In genomic region chr15:102963671-102964640, GRCm38 (mm10) we compare ENCODE assay signal across 11 mouse cellular contexts. TPM values are rescaled to one million over a fixed set of nuclear protein-coding genes. Genes with fewer than 3 reads are reported as not detected.
DNase-seq lines count a peak whose midpoint lies in the region; ATAC-seq and TF ChIP-seq lines count a peak whose summit lies in the region.
"Had no signal": no experiment of that assay in that cellular context is flagged by ENCODE, and none has a peak within 500 bp of the region (broad histone marks: within the 10 kb centered on the region; RNA-seq: fewer than 3 reads in every experiment).

No protein-coding gene starts in this region.

- peaks cover 98% of the 10 kb centered on the region for H3K27me3 ChIP-seq in heart, postnatal 0 days (ENCODE audit: control insufficient read depth, insufficient read depth, low read length)
- peaks cover 100% of the 10 kb centered on the region for H3K27me3 ChIP-seq in heart, embryonic 10.5 days (ENCODE audit: insufficient read depth, poor library complexity, severe bottlenecking)
- H3K27me3 ChIP-seq in G1E (ENCODE audit: insufficient read depth, low read length) = peaks cover 87% of the 10 kb centered on the region

- 0 out of 2 replicates have a peak overlapping the region, but pooled peaks have one; percentile 1 for H3K4me3 ChIP-seq in heart, postnatal 0 days (ENCODE audit: low read depth, low read length)
- H3K4me3 ChIP-seq in heart, embryonic 10.5 days = no peak overlapping the region
- H3K4me3 ChIP-seq in G1E (ENCODE audit: low read depth, low read length) = peak overlapping the region; percentile 66; the same call in 1 of the 2 replicates

- H3K4me1 ChIP-seq in heart, postnatal 0 days (ENCODE audit: control insufficient read depth, insufficient read depth) = no peaks in the 10 kb centered on the region
- no peaks in the 10 kb centered on the region; the same call in 1 of the 2 replicates for H3K4me1 ChIP-seq in heart, embryonic 10.5 days
- H3K4me1 ChIP-seq in G1E (ENCODE audit: insufficient read depth, low read depth, low read length) = peaks cover 44% of the 10 kb centered on the region

- no peak overlapping the region for H3K4me2 ChIP-seq in heart, postnatal 0 days (ENCODE audit: low read depth, low read length)

- TF ChIP-seq EP300 in heart, postnatal 0 days (IDR thresholded peaks at IDR 0.05; ENCODE audit: low read depth) = no peak

- H3K36me3 ChIP-seq in heart, postnatal 0 days (replicated peaks; ENCODE audit: control insufficient read depth, insufficient read depth, low read length) = no peaks in the 10 kb centered on the region
- no peaks in the 10 kb centered on the region for H3K36me3 ChIP-seq in heart, embryonic 10.5 days
- H3K36me3 ChIP-seq in G1E (replicated peaks) = no peaks in the 10 kb centered on the region

- no peak for ATAC-seq in heart, postnatal 0 days (ENCODE audit: insufficient read depth, low read depth)
- ATAC-seq in G1E (ENCODE audit: extremely low read depth, insufficient number of reproducible peaks, low FRiP score, poor library complexity, severe bottlenecking) = no peak
- peak; percentile 46; the same call in 1 of the 2 replicates for ATAC-seq in granulocyte monocyte progenitor cell, adult 5-6 weeks (replicated peaks; ENCODE audit: poor library complexity, severe bottlenecking)

- H3K27ac ChIP-seq in heart, postnatal 0 days (ENCODE audit: low read depth) = no peak overlapping the region
- no peak overlapping the region for H3K27ac ChIP-seq in heart, embryonic 10.5 days

- no peak for DNase-seq in heart, postnatal 0 days (ENCODE audit: low spot score)
- DNase-seq in heart, embryonic 10.5 days (ENCODE audit: low spot score) = no peak
- no peak for DNase-seq in G1E (ENCODE audit: low spot score)
- peak; percentile 11 for DNase-seq in lung, postnatal 36 days
- DNase-seq in cerebellum, adult 11-12 months = no peak
- DNase-seq in heart, adult 18-20 months = no peak
- DNase-seq in adipocyte (ENCODE audit: low spot score) = no peak
- DNase-seq: thymus, postnatal 14 days had no signal

- TF ChIP-seq CTCF in heart, postnatal 0 days (IDR thresholded peaks at IDR 0.05; ENCODE audit: low read depth) = no peak
- no peak for TF ChIP-seq CTCF in G1E (IDR thresholded peaks at IDR 0.05; ENCODE audit: low read depth, low read length)

- no peak overlapping the region for H3K9ac ChIP-seq in heart, postnatal 0 days (replicated peaks; ENCODE audit: low read depth, low read length)

- 2% methylated on average over 28 of the region's 28 CpGs for WGBS in heart, postnatal 0 days
- WGBS in heart, embryonic 10.5 days = 1% methylated on average over 28 of the region's 28 CpGs

- no peaks in the 10 kb centered on the region for H3K9me3 ChIP-seq in heart, postnatal 0 days (replicated peaks; ENCODE audit: control insufficient read depth, low read length)
- H3K9me3 ChIP-seq in heart, embryonic 10.5 days = no peaks in the 10 kb centered on the region
- no peaks in the 10 kb centered on the region for H3K9me3 ChIP-seq in G1E (replicated peaks)

RNA-seq across cellular contexts. Expression of gene Hoxc10, which starts 2.6 kb away (rescaled TPM):
- total RNA-seq in heart, postnatal 0 days (2014; rRNA removed; ENCODE audit: low replicate concordance) = not detected in 2 replicates
- not detected in 2 replicates for polyA plus RNA-seq in heart, postnatal 0 days (2015; fragmentation: Nextera tagmentation; extraction: Ambion mirVana)
- 0.07 and 0.62 TPM in 2 replicates for polyA plus RNA-seq in heart, embryonic 10.5 days (2016; fragmentation: Nextera tagmentation; extraction: Ambion mirVana)
- total RNA-seq in G1E (2014; fragmentation: Nextera tagmentation) = 0.60 TPM in 1 of 2 replicates, not detected in the other
- total RNA-seq in G1E (2017) = 0.12 and 0.16 TPM in 2 replicates
- 0.08 and 0.16 TPM in 2 replicates for polyA plus RNA-seq in G1E (2012)
- not detected in 2 replicates for total RNA-seq in granulocyte monocyte progenitor cell, adult 5-6 weeks (2014; fragmentation: Nextera tagmentation)
- total RNA-seq in granulocyte monocyte progenitor cell, adult 5-6 weeks (2017) = not detected in 2 replicates
- total RNA-seq in heart, adult 18-20 months (2021) = not detected
- polyA plus RNA-seq: forebrain, embryonic 11.5 days; hindbrain, embryonic 11.5 days had no signal

RNA-seq across cellular contexts. Expression of gene Hoxc5, which starts 3.3 kb away (rescaled TPM):
- total RNA-seq in heart, postnatal 0 days (2014; rRNA removed; ENCODE audit: low replicate concordance) = 0.15 TPM in 1 of 2 replicates, not detected in the other
- polyA plus RNA-seq in heart, postnatal 0 days (2015; fragmentation: Nextera tagmentation; extraction: Ambion mirVana) = not detected in 2 replicates
- polyA plus RNA-seq in heart, embryonic 10.5 days (2016; fragmentation: Nextera tagmentation; extraction: Ambion mirVana) = 0.60 and 5.5 TPM in 2 replicates
- 9.9 and 19.8 TPM in 2 replicates for total RNA-seq in G1E (2014; fragmentation: Nextera tagmentation)
- 7.6 and 9.1 TPM in 2 replicates for total RNA-seq in G1E (2017)
- 11.4 and 12.4 TPM in 2 replicates for polyA plus RNA-seq in G1E (2012)
- not detected in 2 replicates for total RNA-seq in granulocyte monocyte progenitor cell, adult 5-6 weeks (2014; fragmentation: Nextera tagmentation)
- not detected in 2 replicates for total RNA-seq in granulocyte monocyte progenitor cell, adult 5-6 weeks (2017)
- total RNA-seq in heart, adult 18-20 months (2021) = under 1 TPM in 1 of 2 experiments, not detected in 1; 0.18 TPM
- polyA plus RNA-seq: forebrain, embryonic 11.5 days had no signal

RNA-seq across cellular contexts. Expression of gene Hoxc11, which starts 9.7 kb away (rescaled TPM):
- not detected in 2 replicates for total RNA-seq in heart, postnatal 0 days (2014; rRNA removed; ENCODE audit: low replicate concordance)
- polyA plus RNA-seq in heart, postnatal 0 days (2015; fragmentation: Nextera tagmentation; extraction: Ambion mirVana) = not detected in 2 replicates
- not detected in 2 replicates for polyA plus RNA-seq in heart, embryonic 10.5 days (2016; fragmentation: Nextera tagmentation; extraction: Ambion mirVana)
- total RNA-seq in G1E (2014; fragmentation: Nextera tagmentation) (not detected in 2 replicates), G1E (2017) (0.06 and 0.22 TPM in 2 replicates)
- 0.04 TPM in 1 of 2 replicates, not detected in the other for polyA plus RNA-seq in G1E (2012)
- total RNA-seq in granulocyte monocyte progenitor cell, adult 5-6 weeks (2014; fragmentation: Nextera tagmentation) = not detected in 2 replicates
- not detected in 2 replicates for total RNA-seq in granulocyte monocyte progenitor cell, adult 5-6 weeks (2017)
- total RNA-seq in heart, adult 18-20 months (2021) = not detected
- polyA plus RNA-seq: forebrain, embryonic 11.5 days; hindbrain, embryonic 11.5 days had no signal

RNA-seq across cellular contexts. Expression of gene Hoxc9, which starts 12.3 kb away (rescaled TPM):
- not detected in 2 replicates for total RNA-seq in heart, postnatal 0 days (2014; rRNA removed; ENCODE audit: low replicate concordance)
- polyA plus RNA-seq in heart, postnatal 0 days (2015; fragmentation: Nextera tagmentation; extraction: Ambion mirVana) = not detected in 2 replicates
- 0.49 TPM in 1 of 2 replicates, not detected in the other for polyA plus RNA-seq in heart, embryonic 10.5 days (2016; fragmentation: Nextera tagmentation; extraction: Ambion mirVana)
- total RNA-seq in G1E (2014; fragmentation: Nextera tagmentation) (5.0 and 7.9 TPM in 2 replicates), G1E (2017) (3.3 and 3.9 TPM in 2 replicates)
- polyA plus RNA-seq in G1E (2012) = 9.8 and 12.0 TPM in 2 replicates
- total RNA-seq in granulocyte monocyte progenitor cell, adult 5-6 weeks (2014; fragmentation: Nextera tagmentation) = not detected in 2 replicates
- total RNA-seq in granulocyte monocyte progenitor cell, adult 5-6 weeks (2017) = not detected in 2 replicates
- not detected for total RNA-seq in heart, adult 18-20 months (2021)
- polyA plus RNA-seq: forebrain, embryonic 11.5 days; hindbrain, embryonic 11.5 days had no signal

RNA-seq across cellular contexts. Expression of gene Hoxc8, which starts 26.5 kb away (rescaled TPM):
- not detected in 2 replicates for total RNA-seq in heart, postnatal 0 days (2014; rRNA removed; ENCODE audit: low replicate concordance)
- polyA plus RNA-seq in heart, postnatal 0 days (2015; fragmentation: Nextera tagmentation; extraction: Ambion mirVana) = not detected in 2 replicates
- polyA plus RNA-seq in heart, embryonic 10.5 days (2016; fragmentation: Nextera tagmentation; extraction: Ambion mirVana) = 0.06 and 1.7 TPM in 2 replicates
- total RNA-seq in G1E (2014; fragmentation: Nextera tagmentation) (21.1 and 26.6 TPM in 2 replicates), G1E (2017) (2.0 and 2.7 TPM in 2 replicates)
- 10.1 and 12.2 TPM in 2 replicates for polyA plus RNA-seq in G1E (2012)
- total RNA-seq in granulocyte monocyte progenitor cell, adult 5-6 weeks (2014; fragmentation: Nextera tagmentation) = not detected in 2 replicates
- total RNA-seq in granulocyte monocyte progenitor cell, adult 5-6 weeks (2017) = not detected in 2 replicates
- not detected for total RNA-seq in heart, adult 18-20 months (2021)
- polyA plus RNA-seq: forebrain, embryonic 11.5 days; hindbrain, embryonic 11.5 days had no signal
